Mouse (Mus musculus) kidney, adult 2 months (tissue): ENCODE data around the gene Ndufs3. TPM values are rescaled to one million over a fixed set of nuclear protein-coding genes. Genes with fewer than 3 reads are reported as not detected.

Experiments
- DNase-seq: peaks from one replicate; pipeline ENCODE4 v3.0.0; 2021
- H3K27ac ChIP-seq: fragments of 200-500 bp; 2 replicates; pipeline ENCODE4 v1.5.1; 2012; ENCODE audit warnings: low read depth, low read length, control low read depth, inconsistent platforms; ENCODE audit not compliant: insufficient read depth
- H3K27me3 ChIP-seq: fragments of 200-500 bp; replicated peaks from 2 replicates; pipeline ENCODE4 v1.6.1; 2012; ENCODE audit warnings: mild to moderate bottlenecking, moderate library complexity, low read length, inconsistent platforms; ENCODE audit not compliant: control insufficient read depth, insufficient read depth
- H3K36me3 ChIP-seq: fragments of 200-500 bp; 2 replicates; pipeline ENCODE4 v1.6.1; 2012; ENCODE audit warnings: mild to moderate bottlenecking, moderate library complexity, low read length, inconsistent platforms; ENCODE audit not compliant: control insufficient read depth, insufficient read depth
- H3K4me1 ChIP-seq: fragments of 200-500 bp; 2 replicates; pipeline ENCODE4 v1.6.1; 2011; ENCODE audit warnings: low read length; ENCODE audit not compliant: control insufficient read depth, insufficient read depth
- H3K4me3 ChIP-seq: fragments of 200-500 bp; 2 replicates; pipeline ENCODE4 v1.5.1; 2011; ENCODE audit warnings: mild to moderate bottlenecking, low read depth, low read length, control low read depth; ENCODE audit not compliant: insufficient read depth
- CTCF ChIP-seq: fragments of 200-500 bp; conservative IDR thresholded peaks from 2 replicates; pipeline ENCODE4 v1.5.1; 2011; ENCODE audit warnings: low read depth, mild to moderate bottlenecking, control low read depth, low read length, moderate library complexity, mixed read lengths; ENCODE audit not compliant: insufficient read depth, insufficient read length
- POLR2A ChIP-seq: fragments of 200-500 bp; IDR thresholded peaks from one replicate; pipeline ENCODE4 v1.6.1; 2011; ENCODE audit warnings: low read depth, low read length, control low read depth
- WGBS: fragments of 180-500 bp; shearing (Covaris S2); methylation state at CpG from one replicate; pipeline ENCODE4 v1.1.7; 2018; 5-methylcytosine and 5-hydroxymethylcytosine counted together
- polyA plus RNA-seq: library from polyadenylated mRNA; depleted of rRNA; stranded (reverse); fragments of >200 nt; gene quantifications from 2 replicates; pipeline ENCODE4 v1.2.3, GENCODE M21; 2012

Gene Ndufs3
- polyA plus RNA-seq, 1 experiment, result 416 TPM

DNA sequence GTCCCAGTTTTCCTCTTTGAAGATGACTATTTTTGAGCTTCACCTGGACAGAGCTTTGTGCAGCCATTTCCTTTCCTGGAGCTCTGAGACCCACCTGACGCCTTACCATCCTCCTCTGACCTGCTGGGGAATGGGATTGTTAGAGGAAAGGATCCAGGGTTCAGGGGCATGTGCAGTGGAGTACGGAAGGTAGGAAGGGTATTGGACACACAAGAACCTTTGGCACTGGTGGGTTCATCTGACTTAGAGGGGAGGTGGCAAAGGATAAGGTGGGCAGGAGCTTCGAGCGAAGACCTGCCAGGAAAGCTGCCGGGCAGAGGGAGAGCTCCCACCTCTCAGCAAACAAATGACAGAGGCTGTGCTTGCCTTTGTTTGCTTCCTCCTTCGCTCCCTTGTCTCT is 18.2 kb downstream of the Ndufs3 start:
- no peak overlapping the region for H3K4me3 ChIP-seq
- no peaks in the 10 kb centered on the region for H3K4me1 ChIP-seq
- H3K27ac ChIP-seq, result no peak overlapping the region
- DNase-seq, result no peak
- H3K27me3 ChIP-seq, result 0 out of 2 replicates have a peak, but pooled peaks cover 1% of the 10 kb centered on the region
- TF ChIP-seq POLR2A (no peak), CTCF (no peak)
- 54% methylated on average over 6 of the region's 6 CpGs for WGBS
- no peaks in the 10 kb centered on the region for H3K36me3 ChIP-seq

DNA sequence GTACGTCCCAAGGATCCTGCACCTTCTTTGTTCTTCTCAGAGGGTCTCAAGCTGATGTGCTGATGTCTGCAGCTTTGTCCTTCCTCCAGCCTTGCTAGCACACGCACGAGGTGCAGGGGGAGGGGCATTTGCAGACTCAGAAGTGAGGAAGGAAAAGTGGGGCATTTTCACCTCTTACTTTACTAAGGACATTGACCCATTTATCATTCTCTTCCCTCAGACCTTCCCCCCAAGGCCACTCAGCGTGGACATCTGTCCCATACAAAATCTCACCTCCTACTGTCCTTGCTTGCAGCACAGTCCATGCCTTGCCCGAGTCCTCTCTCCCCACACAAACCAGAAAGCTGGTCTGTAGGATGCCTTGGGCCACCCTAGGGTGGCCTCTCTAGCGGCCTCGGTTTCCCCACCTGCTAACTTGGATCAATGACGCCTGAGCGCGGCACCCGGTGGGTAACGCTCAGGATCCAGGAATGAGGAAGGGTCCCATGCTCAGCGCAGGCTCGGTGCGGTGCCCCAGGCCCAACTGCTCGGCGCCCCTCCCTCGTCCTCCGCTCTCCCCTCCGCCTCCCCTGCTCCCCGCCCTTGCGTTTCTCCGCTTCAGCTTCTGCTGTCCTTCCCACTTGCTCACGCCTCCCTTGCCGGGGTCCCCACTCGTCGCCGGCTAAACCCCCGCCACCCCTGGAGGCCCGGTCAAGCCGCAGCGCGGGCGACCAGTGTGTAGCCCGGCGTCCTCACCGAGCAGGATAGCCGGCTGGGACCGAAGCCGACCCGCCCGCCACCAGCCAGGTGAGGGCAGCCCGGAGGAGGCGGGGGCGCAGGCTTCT is 19.2 kb downstream of the Ndufs3 start, which contains the start of gene C1qtnf4:
Gene C1qtnf4 (plus strand): TSS at position 643 of the 824 bp plus-strand sequence.
- Histone ChIP-seq H3K4me1 (no peaks in the 10 kb centered on the region), H3K36me3 (no peaks in the 10 kb centered on the region), H3K27me3 (0 out of 2 replicates have a peak, but pooled peaks cover 1% of the 10 kb centered on the region), H3K4me3 (peak within 1 kb of the TSS; percentile 7; the same call in 1 of the 2 replicates), H3K27ac (no peak within 1 kb of the TSS)
- no peak for DNase-seq
- TF ChIP-seq POLR2A (no peak), CTCF (no peak)
- 3% methylated on average over 45 of the region's 45 CpGs for WGBS

DNA sequence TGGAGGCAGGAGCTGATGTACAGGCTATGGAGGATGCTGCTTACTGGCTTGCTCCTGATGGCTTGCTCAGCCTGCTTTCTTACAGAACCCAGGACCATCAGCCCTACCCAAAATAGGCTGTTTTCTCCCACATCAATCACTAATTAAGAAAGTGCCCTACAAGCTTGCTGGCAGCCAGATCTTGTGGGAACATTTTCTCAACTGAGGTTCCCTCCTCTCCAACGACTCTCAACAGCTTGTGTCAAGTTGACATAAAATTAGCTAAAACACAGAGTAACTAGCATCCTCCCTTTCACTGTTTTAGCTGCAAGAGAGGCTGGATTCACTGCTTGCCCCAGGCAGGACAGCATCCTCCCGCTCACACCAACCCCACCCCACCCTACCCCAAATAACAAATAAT is 22.8 kb downstream of the Ndufs3 start:
- no peaks in the 10 kb centered on the region for H3K36me3 ChIP-seq
- H3K27me3 ChIP-seq, result 0 out of 2 replicates have a peak, but pooled peaks cover 1% of the 10 kb centered on the region
- H3K4me1 ChIP-seq, result no peaks in the 10 kb centered on the region
- DNase-seq, result no peak
- 74% methylated on average over 2 of the region's 2 CpGs for WGBS
- no peak overlapping the region for H3K4me3 ChIP-seq
- TF ChIP-seq CTCF, result no peak
- no peak for TF ChIP-seq POLR2A
- no peak overlapping the region for H3K27ac ChIP-seq

DNA sequence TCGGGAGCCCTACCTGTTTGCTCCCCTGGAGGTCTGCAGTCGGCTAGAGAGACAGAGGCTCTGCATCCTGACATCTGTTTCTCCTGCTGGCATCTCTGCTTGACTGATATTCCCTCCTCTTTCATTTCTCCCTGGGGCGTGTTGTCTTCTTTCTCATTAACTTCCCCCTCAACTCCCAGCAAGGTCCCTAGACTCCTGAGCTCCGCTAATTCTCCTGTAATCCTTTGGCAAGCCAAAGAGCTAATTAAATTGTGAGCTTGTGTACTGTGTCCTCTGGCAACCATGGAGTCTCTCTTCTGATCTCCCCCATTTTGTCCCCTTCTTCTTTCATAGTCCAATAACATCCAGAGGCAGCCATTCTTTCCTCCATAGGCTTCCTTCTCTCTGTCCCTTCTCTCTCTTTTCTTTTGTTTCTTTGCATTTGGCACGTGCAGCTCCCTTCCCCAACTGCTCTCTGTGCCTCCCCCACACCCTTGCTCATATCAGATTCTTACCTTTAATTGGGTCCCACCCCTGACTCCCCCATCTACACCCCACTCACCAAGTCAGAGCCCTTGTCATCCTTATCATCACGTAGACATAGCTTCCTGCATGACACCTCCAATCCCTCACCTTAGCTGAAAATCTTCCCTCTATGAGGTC is 24.4 kb downstream of the Ndufs3 start:
- 36% methylated on average over 6 of the region's 6 CpGs for WGBS
- TF ChIP-seq POLR2A, result no peak
- no peak for TF ChIP-seq CTCF
- no peaks in the 10 kb centered on the region for H3K27me3 ChIP-seq

DNA sequence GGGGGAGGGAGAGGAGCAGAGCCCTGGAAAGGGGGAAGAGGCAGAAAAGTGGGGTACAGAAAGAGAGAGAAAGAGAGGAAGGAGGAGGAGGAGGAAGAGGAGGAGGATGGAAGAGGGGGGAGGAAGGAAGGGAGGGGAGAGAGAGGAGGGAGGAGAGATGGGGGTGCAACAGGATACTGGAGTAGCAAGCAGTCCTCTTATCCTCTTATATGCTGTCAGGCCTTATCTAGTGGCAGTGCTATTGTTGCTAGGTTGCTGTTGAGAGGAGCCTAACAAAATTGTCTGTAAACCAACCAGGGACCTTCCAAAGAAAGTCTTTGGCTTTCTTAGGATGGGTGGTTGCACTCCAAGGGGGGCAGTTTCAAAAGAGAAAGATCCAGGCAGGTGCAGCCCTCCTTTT is 25.2 kb downstream of the Ndufs3 start:
- H3K27ac ChIP-seq, result no peak overlapping the region
- no peak overlapping the region for H3K4me3 ChIP-seq
- no peaks in the 10 kb centered on the region for H3K4me1 ChIP-seq
- DNase-seq, result no peak
- no peak for TF ChIP-seq CTCF
- no peak for TF ChIP-seq POLR2A
- no peaks in the 10 kb centered on the region for H3K27me3 ChIP-seq
- H3K36me3 ChIP-seq, result no peaks in the 10 kb centered on the region

More for the DNA sequence above, 24.4 kb downstream of the Ndufs3 start:
- H3K27ac ChIP-seq, result no peak overlapping the region
- H3K4me3 ChIP-seq, result no peak overlapping the region
- H3K36me3 ChIP-seq, result no peaks in the 10 kb centered on the region
- DNase-seq, result no peak
- no peaks in the 10 kb centered on the region for H3K4me1 ChIP-seq

DNA sequence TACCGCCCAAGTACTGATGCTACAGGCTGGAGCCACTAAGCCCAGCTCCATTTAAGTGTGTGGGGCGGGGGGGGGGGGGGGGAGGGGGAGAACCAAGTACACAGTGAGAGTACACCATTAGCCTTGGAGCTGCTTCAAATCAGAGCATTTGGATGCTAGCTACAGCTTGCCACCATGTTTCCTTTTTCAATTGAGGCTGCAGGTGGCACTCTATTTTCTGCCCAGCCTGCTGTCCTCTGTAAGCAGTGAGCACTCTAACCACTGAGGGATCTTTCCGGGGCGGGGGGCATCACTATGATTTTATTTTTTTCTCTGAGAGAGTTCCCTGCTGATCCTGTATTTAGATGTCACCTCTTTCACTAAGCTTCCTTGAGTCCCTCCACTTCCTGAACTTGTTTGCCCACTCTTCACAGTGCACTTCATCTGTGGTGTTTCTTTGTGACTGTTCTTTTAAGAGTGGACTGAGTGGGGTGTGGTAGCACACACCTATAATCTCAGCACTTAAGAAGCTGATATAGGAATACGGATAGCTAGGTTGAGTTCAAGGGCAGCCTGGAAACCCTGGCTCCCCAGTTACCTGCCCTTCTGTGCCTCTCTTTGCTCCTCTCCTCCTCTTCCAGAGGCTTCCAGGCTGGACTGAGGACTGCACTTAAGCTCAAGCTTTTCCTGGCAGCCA is 26.9 kb downstream of the Ndufs3 start:
- TF ChIP-seq CTCF, result no peak
- no peak for TF ChIP-seq POLR2A
- Histone ChIP-seq H3K4me3 (no peak overlapping the region), H3K4me1 (no peaks in the 10 kb centered on the region), H3K27me3 (no peaks in the 10 kb centered on the region), H3K27ac (no peak overlapping the region), H3K36me3 (no peaks in the 10 kb centered on the region)
- no peak for DNase-seq
- 63% methylated on average over 5 of the region's 5 CpGs for WGBS

DNA sequence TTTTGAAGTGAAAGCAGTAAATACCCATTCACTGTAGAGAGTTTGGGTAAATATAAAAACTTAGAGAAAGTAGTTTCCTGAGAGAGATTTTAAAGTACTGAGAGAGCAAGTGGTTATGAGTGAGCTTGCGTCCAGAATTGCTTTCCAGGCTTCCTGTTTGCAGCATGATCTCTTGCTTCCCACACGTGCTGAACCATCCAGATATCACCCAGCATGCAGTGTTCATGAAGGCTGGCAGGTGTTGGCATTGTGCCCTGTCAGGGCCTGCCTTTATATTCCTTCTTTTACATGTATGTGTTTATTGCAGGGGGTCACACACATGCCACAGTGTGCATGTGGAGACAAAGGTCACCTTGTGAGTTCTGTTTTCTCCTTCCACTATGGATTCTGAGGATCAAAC is 29.4 kb downstream of the Ndufs3 start:
- no peaks in the 10 kb centered on the region for H3K36me3 ChIP-seq
- no peak overlapping the region for H3K4me3 ChIP-seq
- 68% methylated on average over 2 of the region's 2 CpGs for WGBS
- no peak for DNase-seq
- H3K27ac ChIP-seq, result no peak overlapping the region
- H3K27me3 ChIP-seq, result no peaks in the 10 kb centered on the region
- H3K4me1 ChIP-seq, result no peaks in the 10 kb centered on the region
- TF ChIP-seq POLR2A (no peak), CTCF (no peak)
